Mouse (Mus musculus) frontal cortex, postnatal 10 days (tissue): ENCODE measurements at regions not wholly inside any gene's neighbourhood (a gene's known extent, or its start where the extent isn't known, plus 50 kb on each side); places are given as distances from the start of the nearest gene placed in this dataset.
"Not testable (repeated sequence)": the region's sequence is repeated elsewhere in the genome, so short reads cannot be mapped to it uniquely, and the experiment has no call there.

Source experiments
- DNase-seq, 2 experiments: peaks; one replicate each; pipeline ENCODE4 v3.0.0; 2022; ENCODE audit warnings: low spot score in 2 of 2, mixed read lengths in 1 of 2

DNA sequence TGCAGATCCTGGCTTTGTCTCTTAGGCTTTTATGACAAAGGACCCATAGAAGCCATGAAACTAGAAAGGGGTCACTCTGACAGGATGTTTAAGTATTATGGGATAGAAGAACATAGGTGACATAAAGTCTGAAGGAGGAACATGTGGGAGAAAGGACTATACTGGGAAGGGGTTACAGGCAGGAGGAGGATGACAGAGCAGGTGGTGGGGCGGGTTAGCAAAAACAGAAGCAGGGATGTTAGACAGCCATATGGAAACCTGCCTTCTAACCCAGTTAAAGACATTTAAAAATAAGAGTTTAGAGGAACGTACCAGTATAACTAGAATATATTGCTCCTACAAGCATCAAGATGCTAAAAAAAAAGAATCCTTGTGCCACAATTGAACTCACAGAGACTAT is 438.9 kb upstream of the Htr2a start:
- DNase-seq, result no peak

GRCm38 (mm10) chr14:74205011-74205410 is 435.6 kb upstream of the Htr2a start:
- DNase-seq, result no peak

GRCm38 (mm10) chr14:74217914-74218446 is 422.7 kb upstream of the Htr2a start:
- DNase-seq, result no peak

DNA sequence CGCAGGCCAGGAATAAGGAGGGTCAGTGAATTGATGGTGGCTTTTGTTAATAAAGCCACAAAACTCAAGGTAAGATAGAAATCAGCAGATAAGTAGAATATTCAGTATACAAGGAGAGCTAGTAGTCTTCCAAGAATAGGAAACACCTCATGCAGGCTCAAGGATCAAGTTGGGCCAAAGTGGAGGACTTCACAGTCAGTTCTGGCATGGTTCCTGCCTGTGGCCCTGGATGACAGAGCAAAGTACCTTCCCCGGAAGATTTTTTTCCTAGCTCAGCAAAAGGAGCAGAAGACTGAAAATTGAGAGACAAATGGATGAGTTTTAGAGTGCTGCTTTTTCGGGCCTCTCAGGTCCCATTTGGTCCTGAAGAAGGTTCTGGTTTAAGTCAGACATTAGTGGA is 420.9 kb upstream of the Htr2a start:
- no peak for DNase-seq

GRCm38 (mm10) chr14:74222093-74222492 is 418.5 kb upstream of the Htr2a start:
- no peak for DNase-seq

DNA sequence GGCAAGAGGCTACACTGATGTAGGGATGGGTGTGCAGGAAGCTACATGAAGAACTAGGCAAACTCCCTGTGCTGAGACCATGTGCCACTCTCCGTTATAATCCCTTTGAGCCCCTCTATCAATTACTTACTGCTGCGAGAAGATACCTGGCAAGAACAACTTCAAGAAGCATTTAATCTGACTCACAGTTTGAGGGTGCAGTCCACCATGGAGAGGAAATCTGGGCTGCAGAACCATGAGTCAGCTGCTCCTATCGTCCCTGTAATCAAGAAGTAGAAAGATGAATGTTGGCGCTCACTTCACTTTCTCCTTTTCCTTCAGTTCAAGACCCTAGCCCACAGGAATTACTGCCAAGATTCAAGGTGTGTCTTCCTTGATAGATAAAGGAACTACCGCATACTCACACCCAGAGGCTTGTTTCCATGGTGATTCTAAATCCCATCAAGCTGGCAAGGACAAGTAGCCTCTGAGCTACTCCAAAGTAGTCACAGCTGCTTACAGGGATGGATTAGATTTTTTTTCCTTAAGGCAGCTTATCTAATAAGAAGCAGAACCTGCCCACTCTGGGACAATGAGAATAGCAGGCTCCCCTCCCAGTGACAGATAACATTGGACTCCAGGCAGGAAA is 411.0 kb upstream of the Htr2a start:
- DNase-seq, result no peak

- DNase-seq, result no peak
These were observed 400.4 kb upstream of the Htr2a start for GRCm38 (mm10) chr14:74240212-74240611.

GRCm38 (mm10) chr14:74249263-74249878 is 391.3 kb upstream of the Htr2a start:
- no peak for DNase-seq

- no peak for DNase-seq
These were observed 390.6 kb upstream of the Htr2a start for GRCm38 (mm10) chr14:74250021-74250420.

- DNase-seq, result peak; percentile 13 to 45
These were observed 388.2 kb upstream of the Htr2a start for GRCm38 (mm10) chr14:74252189-74253145.

- no peak for DNase-seq
These were observed 385.6 kb upstream of the Htr2a start for GRCm38 (mm10) chr14:74255000-74255399.

GRCm38 (mm10) chr14:74259437-74259836 is 381.2 kb upstream of the Htr2a start:
- DNase-seq, result no peak

GRCm38 (mm10) chr14:74267086-74267485 is 373.6 kb upstream of the Htr2a start:
- DNase-seq, result no peak

DNA sequence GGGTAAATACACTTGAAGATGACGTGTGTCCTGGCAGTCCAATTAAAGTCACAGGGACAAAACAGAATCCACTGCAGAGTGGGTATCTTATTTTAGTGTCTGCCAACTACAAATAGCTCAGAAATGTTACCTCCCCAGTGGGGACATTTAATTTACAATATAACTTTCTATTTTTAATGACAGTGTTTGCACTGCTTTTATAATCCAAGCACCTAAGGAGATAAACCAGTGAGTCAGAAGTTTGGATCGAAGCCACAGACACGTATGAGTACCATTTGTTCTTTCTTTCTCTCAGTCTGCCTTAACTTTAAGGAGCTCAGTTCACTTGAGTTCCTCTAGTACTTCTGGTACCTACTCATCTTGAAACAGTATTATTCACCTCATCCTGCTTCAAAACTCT is 346.1 kb upstream of the Htr2a start:
- DNase-seq, result no peak

GRCm38 (mm10) chr14:74304483-74304882 is 336.2 kb upstream of the Htr2a start:
- no peak for DNase-seq

GRCm38 (mm10) chr14:74306717-74307307 is 333.8 kb upstream of the Htr2a start:
- no peak for DNase-seq

DNA sequence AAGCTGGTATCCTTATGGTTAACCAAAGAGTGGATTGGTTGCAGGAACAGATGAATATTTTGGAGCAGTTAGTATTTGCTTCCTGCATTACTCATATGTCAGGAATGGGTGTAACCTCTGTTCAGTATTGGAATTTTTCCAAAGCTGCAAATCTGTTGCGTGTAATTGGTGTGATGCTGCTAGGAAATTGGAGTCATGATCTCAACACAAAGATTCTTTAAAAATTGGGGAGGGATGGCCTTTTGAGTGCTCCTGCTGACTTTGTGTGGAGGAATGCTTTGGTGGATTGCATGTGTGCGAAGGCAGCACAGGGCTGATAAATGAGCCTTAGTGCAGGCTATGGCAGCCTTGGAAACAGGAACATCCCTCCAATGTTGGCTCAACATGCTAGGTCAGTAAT is 331.2 kb upstream of the Htr2a start:
- not testable (repeated sequence) for DNase-seq

- DNase-seq, result no peak
These were observed 313.3 kb upstream of the Htr2a start for GRCm38 (mm10) chr14:74327291-74327690.

- no peak for DNase-seq
These were observed 289.9 kb upstream of the Htr2a start for GRCm38 (mm10) chr14:74350751-74351150.

- DNase-seq, result no peak
These were observed 288.4 kb upstream of the Htr2a start for GRCm38 (mm10) chr14:74352286-74352685.

- DNase-seq, result no peak
These were observed 281.8 kb upstream of the Htr2a start for GRCm38 (mm10) chr14:74358730-74359444.
